Mouse (Mus musculus) hematopoietic stem cell, adult 5-6 weeks (primary cell): Measurements from ENCODE around the gene Zfp326. TPM values are rescaled to one million over a fixed set of nuclear protein-coding genes. Genes with fewer than 3 reads are reported as not detected.

Experiments
- ATAC-seq, 2 experiments: fragments of 125-278 bp in 1 of 2; replicated peaks in 1 of 2; 2 replicates each; pipeline ENCODE4 v1.8.0; 2016 to 2017; ENCODE audit warnings: inconsistent platforms in 2 of 2, mild to moderate bottlenecking in 2 of 2, moderate number of reproducible peaks in 2 of 2, low read depth in 1 of 2, moderate TSS enrichment in 1 of 2; ENCODE audit not compliant: low FRiP score in 2 of 2, poor library complexity in 2 of 2, severe bottlenecking in 2 of 2, insufficient read depth in 1 of 2, low TSS enrichment in 1 of 2
- total RNA-seq: library from RNA; stranded (forward); fragments of 172-1452, 232-1000 nt; gene quantifications from 2 replicates; pipeline ENCODE4 v1.2.3, GENCODE M21; 2017

The Zfp326 gene
- total RNA-seq, 1 experiment from 2014 or later: 105 TPM

DNA sequence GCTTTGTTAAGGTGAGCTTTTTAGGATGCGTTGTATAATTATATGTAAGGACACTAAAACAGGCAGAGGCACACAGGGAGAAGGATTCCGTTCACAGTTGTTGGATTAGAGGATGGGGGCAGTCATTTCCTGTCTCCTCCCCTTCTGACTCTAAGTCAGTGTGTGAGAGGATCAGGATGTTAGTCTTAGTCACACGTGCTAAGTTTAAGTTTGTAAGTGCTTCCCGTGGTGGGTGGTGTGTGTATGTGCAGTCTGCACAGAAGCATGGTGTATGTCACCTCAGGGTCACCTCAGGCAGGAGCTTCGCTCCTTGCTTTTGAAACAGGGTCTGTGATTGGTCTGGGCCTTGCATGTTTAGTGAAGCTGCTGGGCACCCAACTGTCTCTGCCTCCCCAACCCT lies 35.1 kb downstream of the Zfp326 start:
- no peak for ATAC-seq

DNA sequence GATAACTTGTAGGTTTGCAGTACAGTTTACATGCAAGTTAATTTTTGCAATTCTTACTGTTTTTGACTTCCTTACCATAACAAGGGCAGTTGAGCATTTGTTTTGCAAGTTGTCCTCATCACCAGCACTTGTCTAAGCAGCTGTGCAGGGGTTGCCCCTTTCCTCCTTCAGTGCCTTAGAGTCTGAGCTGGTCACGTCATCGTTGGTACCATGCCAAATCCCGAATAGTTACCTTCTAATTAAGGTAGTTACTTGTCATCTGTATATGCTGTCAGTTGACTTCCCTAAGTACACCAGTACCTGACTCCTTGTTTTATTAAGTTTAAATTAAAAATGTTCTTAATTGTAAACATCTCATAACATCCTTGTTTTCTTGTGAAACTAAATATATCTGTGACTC lies 41.0 kb downstream of the Zfp326 start:
- no peak for ATAC-seq

DNA sequence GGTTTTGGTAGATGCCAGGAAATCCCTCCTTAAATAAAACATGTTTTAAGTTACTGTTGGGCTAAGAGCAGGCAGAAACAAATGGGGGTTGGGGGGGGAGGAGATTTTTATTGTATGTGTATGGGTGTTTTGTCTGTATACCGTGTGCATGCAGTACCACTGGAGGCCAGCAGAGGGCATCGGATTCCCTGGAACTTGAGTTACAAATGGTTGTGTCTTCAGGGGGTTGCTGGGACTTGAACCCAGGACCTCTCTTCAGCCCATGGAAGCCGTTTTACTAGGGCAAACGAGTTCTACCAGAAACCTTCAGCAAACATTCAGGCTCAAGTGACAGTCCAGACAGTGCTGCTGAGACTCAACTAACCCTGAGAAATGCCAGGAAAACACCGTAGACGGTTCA lies 41.9 kb downstream of the Zfp326 start:
- ATAC-seq: 0 out of 4 replicates have a peak, but pooled peaks of 1 of the 2 experiments have one; percentile 7

DNA sequence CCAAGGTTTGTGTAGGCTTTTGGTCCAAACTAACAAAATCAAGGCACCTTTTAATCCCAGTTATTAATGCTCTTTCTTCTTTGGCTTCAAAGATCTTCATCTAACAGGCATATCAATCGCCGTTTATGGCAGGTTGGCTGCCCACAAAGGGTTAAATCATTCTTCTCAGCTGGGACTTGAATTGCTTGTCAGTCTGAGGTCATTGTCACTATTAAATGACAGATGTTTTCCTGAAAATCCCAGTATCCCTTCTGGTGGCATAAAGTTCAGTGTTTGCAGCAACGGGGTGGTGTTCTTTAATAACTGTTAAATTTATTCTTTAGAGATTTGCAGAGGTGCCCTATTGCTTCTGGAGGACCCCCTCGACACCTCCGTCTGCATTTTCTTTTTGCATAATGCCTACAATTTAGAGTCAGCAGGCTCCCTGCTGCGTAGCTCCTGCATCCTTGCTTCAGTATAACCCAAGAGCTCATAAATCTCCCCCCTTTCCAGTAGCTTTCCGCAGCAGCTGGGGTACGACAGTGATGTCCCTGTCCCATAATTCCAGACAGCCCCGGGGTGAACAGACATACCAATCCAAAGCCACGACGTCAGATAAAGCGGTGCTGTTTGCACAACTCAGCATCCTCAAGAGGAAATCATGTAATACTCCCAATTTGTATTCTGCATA lies 46.6 kb downstream of the Zfp326 start:
- ATAC-seq: no peak

DNA sequence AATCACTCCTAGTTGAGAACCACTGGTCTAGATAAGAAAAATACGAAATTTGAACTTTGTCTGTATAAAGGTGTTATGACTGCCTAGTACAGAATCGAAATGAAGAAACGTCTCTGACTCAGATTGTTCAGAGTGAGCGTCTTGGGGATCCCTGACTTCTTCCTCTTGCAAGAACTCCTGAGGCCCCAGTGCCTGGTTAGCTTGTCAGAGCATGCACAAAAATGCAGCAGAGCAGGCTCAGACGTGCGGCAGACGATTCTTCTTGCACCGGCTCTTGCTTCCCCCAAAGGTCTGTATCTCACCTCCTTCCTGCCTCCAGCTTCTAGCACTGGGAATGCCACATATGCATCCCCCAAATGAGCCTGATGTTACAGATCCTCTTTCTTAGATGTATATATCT lies 48.0 kb downstream of the Zfp326 start:
- no peak for ATAC-seq

DNA sequence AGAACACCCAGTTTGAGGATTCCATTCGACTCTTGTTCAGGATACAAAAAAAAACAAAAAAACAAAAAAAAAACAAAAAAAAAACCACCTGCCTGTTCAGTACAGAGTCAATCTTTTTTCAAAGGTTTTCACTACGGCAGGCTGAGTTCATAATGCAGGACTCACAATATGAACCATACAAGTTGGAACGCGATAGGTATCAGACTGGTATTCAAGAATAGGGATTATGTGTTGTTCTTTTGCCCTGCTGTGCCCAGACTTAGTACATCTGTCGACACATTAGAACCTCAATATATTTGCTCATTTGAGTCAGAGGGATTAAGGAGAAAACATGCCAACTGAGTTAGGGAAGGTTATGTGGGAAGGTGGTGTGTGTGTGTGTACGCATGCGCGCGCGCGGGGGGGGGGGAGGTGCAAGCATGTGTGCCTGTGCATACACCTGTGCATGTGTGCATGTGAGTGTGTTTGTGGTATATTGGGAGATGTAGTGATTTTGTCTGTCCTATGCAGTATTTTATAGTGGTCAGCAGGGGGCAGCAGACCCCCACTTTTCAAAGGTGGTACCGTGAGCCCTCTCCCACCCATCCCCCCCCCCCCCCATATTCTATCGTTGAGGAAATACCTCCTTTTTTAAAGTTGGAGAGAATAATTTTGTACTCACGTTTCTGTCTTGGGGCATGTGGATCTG lies 49.3 kb downstream of the Zfp326 start:
- ATAC-seq: no peak

DNA sequence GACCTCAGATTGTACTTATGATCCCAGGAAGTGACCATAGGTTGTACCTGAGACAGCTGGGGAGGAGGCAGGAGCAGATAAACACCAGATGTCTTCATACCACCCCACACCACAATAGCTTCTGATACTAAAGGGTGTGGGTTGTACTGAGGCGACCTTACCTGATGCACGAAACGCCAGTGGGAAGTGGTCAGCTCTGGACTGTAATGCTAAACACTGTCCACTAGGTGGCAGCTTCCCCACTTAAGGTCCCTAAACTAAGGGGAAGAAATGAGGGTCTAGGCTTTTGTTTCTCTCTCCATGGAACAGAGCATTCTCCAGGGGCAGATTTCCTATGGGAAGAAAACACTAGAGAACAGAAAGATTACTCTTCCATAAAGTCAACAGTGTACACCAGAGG lies 53.9 kb downstream of the Zfp326 start:
- peak in 1 of 2 experiments; percentile 51; a peak in 1 of 4 replicates for ATAC-seq

DNA sequence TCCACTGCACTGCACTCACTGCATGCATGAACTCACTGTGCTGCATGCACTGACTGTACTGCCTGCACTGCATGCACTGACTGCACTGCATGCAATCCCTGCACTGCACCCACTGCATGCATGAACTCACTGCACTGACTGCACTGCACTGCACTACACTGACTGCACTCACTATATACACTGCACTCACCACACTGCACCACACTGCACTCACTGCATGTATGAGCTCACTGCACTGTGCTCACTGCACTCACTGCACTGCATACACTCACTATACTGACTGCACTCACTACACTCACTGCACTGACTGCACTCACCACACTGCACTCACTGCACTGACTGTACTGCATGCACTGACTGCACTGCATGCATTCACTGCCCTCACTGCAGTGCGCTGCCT lies 56.0 kb downstream of the Zfp326 start:
- no peak for ATAC-seq

DNA sequence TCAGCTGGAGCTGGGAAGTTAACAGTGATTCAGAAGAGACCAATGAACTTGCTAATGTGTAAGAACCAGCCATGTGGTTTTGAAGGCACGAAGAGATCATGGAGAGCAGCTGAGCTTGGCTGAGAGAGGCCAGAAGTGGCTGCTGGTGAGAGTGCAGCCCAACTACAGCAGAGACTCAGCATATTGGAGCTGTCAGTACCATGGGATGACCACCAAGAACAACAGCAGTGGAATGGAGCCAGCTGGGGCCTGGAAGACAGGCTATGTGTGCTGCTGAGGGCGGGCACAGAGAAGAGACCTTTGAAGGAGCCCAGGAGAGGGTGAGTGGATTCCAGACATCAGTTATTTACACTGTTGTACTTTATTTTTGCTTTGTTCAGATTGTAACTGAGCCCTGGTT lies 65.6 kb downstream of the Zfp326 start:
- no peak for ATAC-seq

Other genes starting within 250 kb of the Zfp326 start
- gene Lrrc8d, start 176.6 kb upstream of the Zfp326 start, total RNA-seq: 23.8 and 25.3 TPM in 2 replicates